Mouse (Mus musculus) lung, embryonic 16.5 days (tissue): Measurements from ENCODE around the gene Pakap. TPM values are rescaled to one million over a fixed set of nuclear protein-coding genes. Genes with fewer than 3 reads are reported as not detected.

Source experiments
- ATAC-seq: fragments of 200-750 bp; cut with Nextera tagmentation; 2 replicates; pipeline ENCODE4 v1.8.0; 2017; ENCODE audit warnings: low read depth, mild to moderate bottlenecking, moderate library complexity
- H3K27ac ChIP-seq: fragments of 300-500 bp; sonication (generic); 2 replicates; pipeline ENCODE4 v1.5.1; 2014; ENCODE audit warnings: mild to moderate bottlenecking, control low read depth, low read length
- H3K27me3 ChIP-seq: fragments of 300-500 bp; sonication (generic); 2 replicates; pipeline ENCODE4 v1.6.1; 2014; ENCODE audit warnings: low read depth, low read length, mixed read lengths; ENCODE audit not compliant: control insufficient read depth, insufficient read depth
- H3K36me3 ChIP-seq: fragments of 300-500 bp; sonication (generic); 2 replicates; pipeline ENCODE4 v1.6.1; 2014; ENCODE audit warnings: low read length; ENCODE audit not compliant: control insufficient read depth, insufficient read depth
- H3K4me1 ChIP-seq: fragments of 300-500 bp; sonication (generic); replicated peaks from 2 replicates; pipeline ENCODE4 v1.6.1; 2014; ENCODE audit warnings: low read length, mixed read lengths; ENCODE audit not compliant: control insufficient read depth, insufficient read depth
- H3K4me2 ChIP-seq: fragments of 300-500 bp; sonication (generic); 2 replicates; pipeline ENCODE4 v1.6.1; 2014; ENCODE audit warnings: low read depth, low read length, control low read depth
- H3K4me3 ChIP-seq: fragments of 300-500 bp; sonication (generic); 2 replicates; pipeline ENCODE4 v1.5.1; 2014; ENCODE audit warnings: mild to moderate bottlenecking, low read length, control low read depth
- H3K9ac ChIP-seq: fragments of 300-500 bp; sonication (generic); 2 replicates; pipeline ENCODE4 v1.6.1; 2014; ENCODE audit warnings: low read length, control low read depth
- H3K9me3 ChIP-seq: fragments of 300-500 bp; sonication (generic); 2 replicates; pipeline ENCODE4 v1.6.1; 2016; ENCODE audit warnings: low read length; ENCODE audit not compliant: control insufficient read depth
- WGBS: fragments of 180-500 bp; shearing (Covaris S2); extraction: QIAGEN DNeasy Blood & Tissue Kit; methylation state at CpG from one replicate; pipeline ENCODE4 v1.1.7; 2014; 5-methylcytosine and 5-hydroxymethylcytosine counted together
- polyA plus RNA-seq: library from polyadenylated mRNA; unstranded; fragments of >200 nt; fragmentation: Nextera tagmentation; extraction: Ambion mirVana; gene quantifications from 2 replicates; pipeline ENCODE4 v1.2.1, GENCODE M21; 2015

The Pakap gene
- polyA plus RNA-seq, 1 experiment from 2014 or later = 50.0 TPM

GRCm38 (mm10) chr4:57696955-57697354 is 129.0 kb downstream of the Pakap start:
- H3K9me3 ChIP-seq = no peaks in the 10 kb centered on the region
- 0 out of 2 replicates have a peak, but pooled peaks cover 1% of the 10 kb centered on the region for H3K36me3 ChIP-seq
- no peaks in the 10 kb centered on the region for H3K4me1 ChIP-seq
- H3K4me2 ChIP-seq = no peak overlapping the region
- no peak overlapping the region for H3K27ac ChIP-seq
- 93% methylated on average over 11 of the region's 11 CpGs for WGBS
- no peak overlapping the region for H3K9ac ChIP-seq
- no peak for ATAC-seq
- no peak overlapping the region for H3K4me3 ChIP-seq
- H3K27me3 ChIP-seq = no peaks in the 10 kb centered on the region

- no peaks in the 10 kb centered on the region for H3K36me3 ChIP-seq
- 87% methylated on average over 12 of the region's 12 CpGs for WGBS
- no peak for ATAC-seq
Measured at GRCm38 (mm10) chr4:57697918-57698611, 130.1 kb downstream of the Pakap start.

GRCm38 (mm10) chr4:57701576-57701975 is 133.6 kb downstream of the Pakap start:
- H3K27me3 ChIP-seq = no peaks in the 10 kb centered on the region
- H3K4me3 ChIP-seq = no peak overlapping the region
- H3K27ac ChIP-seq = no peak overlapping the region
- no peaks in the 10 kb centered on the region for H3K4me1 ChIP-seq
- H3K36me3 ChIP-seq = no peaks in the 10 kb centered on the region
- no peak overlapping the region for H3K9ac ChIP-seq
- H3K9me3 ChIP-seq = no peaks in the 10 kb centered on the region
- no peak overlapping the region for H3K4me2 ChIP-seq
- no peak for ATAC-seq
- 63% methylated on average over 5 of the region's 5 CpGs for WGBS

More at GRCm38 (mm10) chr4:57697918-57698611, 130.1 kb downstream of the Pakap start:
- Histone ChIP-seq H3K9me3 (no peaks in the 10 kb centered on the region), H3K27me3 (no peaks in the 10 kb centered on the region), H3K4me2 (no peak overlapping the region), H3K27ac (no peak overlapping the region), H3K4me1 (no peaks in the 10 kb centered on the region), H3K9ac (no peak overlapping the region), H3K4me3 (no peak overlapping the region)

GRCm38 (mm10) chr4:57703574-57704470 is 135.8 kb downstream of the Pakap start:
- Histone ChIP-seq H3K27ac (no peak overlapping the region), H3K4me3 (no peak overlapping the region), H3K4me1 (no peaks in the 10 kb centered on the region), H3K9ac (no peak overlapping the region), H3K9me3 (no peaks in the 10 kb centered on the region), H3K36me3 (no peaks in the 10 kb centered on the region), H3K27me3 (no peaks in the 10 kb centered on the region), H3K4me2 (no peak overlapping the region)
- 72% methylated on average over 11 of the region's 11 CpGs for WGBS
- no peak for ATAC-seq

- H3K27me3 ChIP-seq = no peaks in the 10 kb centered on the region
- no peak overlapping the region for H3K9ac ChIP-seq
- no peak for ATAC-seq
- no peaks in the 10 kb centered on the region for H3K4me1 ChIP-seq
- WGBS = 86% methylated on average over 7 of the region's 7 CpGs
- no peaks in the 10 kb centered on the region for H3K9me3 ChIP-seq
- H3K4me2 ChIP-seq = no peak overlapping the region
- no peak overlapping the region for H3K27ac ChIP-seq
- H3K4me3 ChIP-seq = no peak overlapping the region
- no peaks in the 10 kb centered on the region for H3K36me3 ChIP-seq
Measured at GRCm38 (mm10) chr4:57704575-57704974, 136.6 kb downstream of the Pakap start.

- Histone ChIP-seq H3K4me3 (no peak overlapping the region), H3K27ac (no peak overlapping the region), H3K9me3 (no peaks in the 10 kb centered on the region), H3K4me2 (no peak overlapping the region), H3K27me3 (no peaks in the 10 kb centered on the region), H3K9ac (no peak overlapping the region), H3K36me3 (no peaks in the 10 kb centered on the region), H3K4me1 (no peaks in the 10 kb centered on the region)
- ATAC-seq = no peak
Measured at GRCm38 (mm10) chr4:57715849-57716248, 147.9 kb downstream of the Pakap start.

- no peak for ATAC-seq
- Histone ChIP-seq H3K27me3 (no peaks in the 10 kb centered on the region), H3K27ac (no peak overlapping the region), H3K4me3 (no peak overlapping the region), H3K9ac (no peak overlapping the region), H3K4me1 (no peaks in the 10 kb centered on the region), H3K36me3 (no peaks in the 10 kb centered on the region), H3K4me2 (no peak overlapping the region), H3K9me3 (no peaks in the 10 kb centered on the region)
- WGBS = 47% methylated on average over 4 of the region's 4 CpGs
Measured at GRCm38 (mm10) chr4:57716735-57717134, 148.8 kb downstream of the Pakap start.

GRCm38 (mm10) chr4:57717354-57717753 is 149.4 kb downstream of the Pakap start, which contains the start of gene Akap2:
TSS of gene Akap2 (plus strand) at chr4:57717657.
- no peak within 1 kb of the TSS for H3K9ac ChIP-seq
- H3K36me3 ChIP-seq = no peaks in the 10 kb centered on the region
- H3K27me3 ChIP-seq = no peaks in the 10 kb centered on the region
- no peak for ATAC-seq
- WGBS = 92% methylated on average over 9 of the region's 9 CpGs
- H3K4me1 ChIP-seq = no peaks in the 10 kb centered on the region
- H3K4me3 ChIP-seq = no peak within 1 kb of the TSS
- no peak within 1 kb of the TSS for H3K27ac ChIP-seq
- H3K9me3 ChIP-seq = no peaks in the 10 kb centered on the region
- H3K4me2 ChIP-seq = no peak within 1 kb of the TSS

- Histone ChIP-seq H3K4me1 (no peaks in the 10 kb centered on the region), H3K27ac (no peak overlapping the region), H3K4me3 (no peak overlapping the region), H3K4me2 (no peak overlapping the region), H3K9me3 (no peaks in the 10 kb centered on the region), H3K27me3 (no peaks in the 10 kb centered on the region), H3K36me3 (no peaks in the 10 kb centered on the region), H3K9ac (no peak overlapping the region)
- WGBS = 97% methylated on average over 1 of the region's 1 CpGs
- ATAC-seq = no peak
Measured at GRCm38 (mm10) chr4:57719370-57719769, 151.4 kb downstream of the Pakap start.
